Mouse (Mus musculus) heart, embryonic 12.5 days (tissue): Measurements from ENCODE around the gene Tmem17. TPM values are rescaled to one million over a fixed set of nuclear protein-coding genes. Genes with fewer than 3 reads are reported as not detected.
A peak's percentile ranks its signal among the peaks of the same experiment; 100 is the strongest.

Experiments used
- ATAC-seq: fragments of 200-750 bp; cut with Nextera tagmentation; 2 replicates; pipeline ENCODE4 v1.8.0; 2017; ENCODE audit warnings: moderate TSS enrichment, moderate library complexity; ENCODE audit not compliant: insufficient number of reproducible peaks, low FRiP score
- H3K27ac ChIP-seq: fragments of 300-500 bp; sonication (generic); 2 replicates; pipeline ENCODE4 v1.5.1; 2016; ENCODE audit warnings: mild to moderate bottlenecking, moderate library complexity; ENCODE audit not compliant: poor library complexity, severe bottlenecking
- H3K27me3 ChIP-seq: fragments of 300-500 bp; sonication (generic); replicated peaks from 2 replicates; pipeline ENCODE4 v1.6.1; 2016; ENCODE audit warnings: mild to moderate bottlenecking, moderate library complexity
- H3K36me3 ChIP-seq: fragments of 300-500 bp; sonication (generic); 2 replicates; pipeline ENCODE4 v1.6.1; 2016; ENCODE audit warnings: mild to moderate bottlenecking, moderate library complexity
- H3K4me1 ChIP-seq: fragments of 300-500 bp; sonication (generic); replicated peaks from 2 replicates; pipeline ENCODE4 v1.6.1; 2016; ENCODE audit warnings: mild to moderate bottlenecking
- H3K4me2 ChIP-seq: fragments of 300-500 bp; sonication (generic); 2 replicates; pipeline ENCODE4 v1.6.1; 2016; ENCODE audit warnings: mild to moderate bottlenecking, moderate library complexity
- H3K4me3 ChIP-seq: fragments of 300-500 bp; sonication (generic); 2 replicates; pipeline ENCODE4 v1.5.1; 2016; ENCODE audit warnings: mild to moderate bottlenecking
- H3K9ac ChIP-seq: fragments of 300-500 bp; sonication (generic); 2 replicates; pipeline ENCODE4 v1.6.1; 2016; ENCODE audit warnings: mild to moderate bottlenecking, moderate library complexity
- H3K9me3 ChIP-seq: fragments of 300-500 bp; sonication (generic); replicated peaks from 2 replicates; pipeline ENCODE4 v1.6.1; 2016; ENCODE audit warnings: mild to moderate bottlenecking, moderate library complexity
- WGBS: fragments of 180-500 bp; shearing (Covaris S2); methylation state at CpG from one replicate; pipeline ENCODE4 v1.1.7; 2016; 5-methylcytosine and 5-hydroxymethylcytosine counted together
- polyA plus RNA-seq: library from polyadenylated mRNA; unstranded; fragments of >200 nt; fragmentation: Nextera tagmentation; extraction: Ambion mirVana; gene quantifications from 2 replicates; pipeline ENCODE4 v1.2.1, GENCODE M21; 2016

Tmem17 gene
- polyA plus RNA-seq: 10.8 TPM in 2 replicates

- ATAC-seq: peak; percentile 93
- H3K4me2 ChIP-seq: peak within 1 kb of the TSS; percentile 72
- WGBS: 1% methylated on average over 73 of the region's 73 CpGs
These were observed at the start of gene Tmem17 for GRCm38 (mm10) chr11:22512038-22513001. TSS of gene Tmem17 (plus strand) at chr11:22512088.

GRCm38 (mm10) chr11:22479836-22480619 is 31.9 kb upstream of the Tmem17 start:
- ATAC-seq: no peak
- Histone ChIP-seq H3K36me3 (no peaks in the 10 kb centered on the region), H3K27ac (no peak overlapping the region), H3K4me2 (no peak overlapping the region), H3K9ac (no peak overlapping the region), H3K27me3 (no peaks in the 10 kb centered on the region), H3K4me1 (no peaks in the 10 kb centered on the region), H3K4me3 (no peak overlapping the region), H3K9me3 (peaks cover 9% of the 10 kb centered on the region)
- 72% methylated on average over 3 of the region's 3 CpGs for WGBS

More at GRCm38 (mm10) chr11:22512038-22513001, at the start of gene Tmem17:
- peak within 1 kb of the TSS; percentile 85 for H3K27ac ChIP-seq
- H3K9ac ChIP-seq: peak within 1 kb of the TSS; percentile 86
- peak within 1 kb of the TSS; percentile 74 for H3K4me3 ChIP-seq
- H3K36me3 ChIP-seq: peaks cover 5% of the 10 kb centered on the region; the same call in 1 of the 2 replicates
- H3K27me3 ChIP-seq: no peaks in the 10 kb centered on the region
- H3K4me1 ChIP-seq: peaks cover 13% of the 10 kb centered on the region; the same call in 1 of the 2 replicates
- 0 out of 2 replicates have a peak, but pooled peaks cover 3% of the 10 kb centered on the region for H3K9me3 ChIP-seq

- no peak overlapping the region for H3K4me2 ChIP-seq
- 83% methylated on average over 1 of the region's 1 CpGs for WGBS
- no peak overlapping the region for H3K9ac ChIP-seq
- H3K9me3 ChIP-seq: 0 out of 2 replicates have a peak, but pooled peaks cover 2% of the 10 kb centered on the region
- no peak for ATAC-seq
- H3K27me3 ChIP-seq: no peaks in the 10 kb centered on the region
- H3K4me3 ChIP-seq: no peak overlapping the region
- no peaks in the 10 kb centered on the region for H3K36me3 ChIP-seq
- no peak overlapping the region for H3K27ac ChIP-seq
- H3K4me1 ChIP-seq: no peaks in the 10 kb centered on the region
These were observed 30.1 kb upstream of the Tmem17 start for GRCm38 (mm10) chr11:22481639-22482361.

- no peak for ATAC-seq
- no peak overlapping the region for H3K4me2 ChIP-seq
- no peak overlapping the region for H3K4me3 ChIP-seq
- H3K9me3 ChIP-seq: no peaks in the 10 kb centered on the region
- 94% methylated on average over 3 of the region's 3 CpGs for WGBS
- H3K9ac ChIP-seq: no peak overlapping the region
- H3K36me3 ChIP-seq: no peaks in the 10 kb centered on the region
- H3K27ac ChIP-seq: no peak overlapping the region
- H3K4me1 ChIP-seq: no peaks in the 10 kb centered on the region
- H3K27me3 ChIP-seq: no peaks in the 10 kb centered on the region
These were observed 29.5 kb upstream of the Tmem17 start for GRCm38 (mm10) chr11:22482362-22482760.

GRCm38 (mm10) chr11:22493694-22494319 is 18.1 kb upstream of the Tmem17 start:
- 77% methylated on average over 2 of the region's 2 CpGs for WGBS
- ATAC-seq: no peak

GRCm38 (mm10) chr11:22494941-22495340 is 16.9 kb upstream of the Tmem17 start:
- no peaks in the 10 kb centered on the region for H3K4me1 ChIP-seq
- H3K27ac ChIP-seq: no peak overlapping the region
- H3K36me3 ChIP-seq: no peaks in the 10 kb centered on the region
- H3K4me2 ChIP-seq: no peak overlapping the region
- H3K27me3 ChIP-seq: no peaks in the 10 kb centered on the region
- no peak overlapping the region for H3K9ac ChIP-seq
- H3K9me3 ChIP-seq: no peaks in the 10 kb centered on the region
- no peak for ATAC-seq
- no peak overlapping the region for H3K4me3 ChIP-seq

More at GRCm38 (mm10) chr11:22493694-22494319, 18.1 kb upstream of the Tmem17 start:
- H3K9ac ChIP-seq: no peak overlapping the region
- no peak overlapping the region for H3K4me2 ChIP-seq
- H3K27me3 ChIP-seq: no peaks in the 10 kb centered on the region
- H3K4me3 ChIP-seq: no peak overlapping the region
- H3K27ac ChIP-seq: no peak overlapping the region
- no peaks in the 10 kb centered on the region for H3K36me3 ChIP-seq
- H3K4me1 ChIP-seq: no peaks in the 10 kb centered on the region
- H3K9me3 ChIP-seq: no peaks in the 10 kb centered on the region

GRCm38 (mm10) chr11:22499396-22499795 is 12.5 kb upstream of the Tmem17 start:
- Histone ChIP-seq H3K4me3 (no peak overlapping the region), H3K4me1 (no peaks in the 10 kb centered on the region), H3K4me2 (no peak overlapping the region), H3K27ac (no peak overlapping the region), H3K36me3 (no peaks in the 10 kb centered on the region), H3K9ac (no peak overlapping the region), H3K9me3 (no peaks in the 10 kb centered on the region), H3K27me3 (no peaks in the 10 kb centered on the region)
- 81% methylated on average over 6 of the region's 6 CpGs for WGBS
- no peak for ATAC-seq

GRCm38 (mm10) chr11:22499886-22500285 is 12.0 kb upstream of the Tmem17 start:
- H3K27ac ChIP-seq: no peak overlapping the region
- H3K4me1 ChIP-seq: no peaks in the 10 kb centered on the region
- no peaks in the 10 kb centered on the region for H3K27me3 ChIP-seq
- ATAC-seq: no peak
- no peaks in the 10 kb centered on the region for H3K36me3 ChIP-seq
- no peak overlapping the region for H3K9ac ChIP-seq
- H3K4me3 ChIP-seq: no peak overlapping the region
- H3K9me3 ChIP-seq: no peaks in the 10 kb centered on the region
- no peak overlapping the region for H3K4me2 ChIP-seq

- Histone ChIP-seq H3K27me3 (no peaks in the 10 kb centered on the region), H3K4me3 (no peak overlapping the region), H3K4me1 (no peaks in the 10 kb centered on the region), H3K9ac (no peak overlapping the region), H3K27ac (no peak overlapping the region), H3K4me2 (no peak overlapping the region), H3K9me3 (peaks cover 5% of the 10 kb centered on the region), H3K36me3 (0 out of 2 replicates have a peak, but pooled peaks cover 3% of the 10 kb centered on the region)
- ATAC-seq: no peak
- 73% methylated on average over 9 of the region's 9 CpGs for WGBS
These were observed 10.9 kb upstream of the Tmem17 start for GRCm38 (mm10) chr11:22500771-22501566.

GRCm38 (mm10) chr11:22513075-22513474 is 1.2 kb downstream of the Tmem17 start:
- 53% methylated on average over 11 of the region's 11 CpGs for WGBS
- peak overlapping the region; percentile 85 for H3K27ac ChIP-seq
- H3K27me3 ChIP-seq: no peaks in the 10 kb centered on the region
- H3K9ac ChIP-seq: peak overlapping the region; percentile 86
- H3K36me3 ChIP-seq: peaks cover 5% of the 10 kb centered on the region; the same call in 1 of the 2 replicates
- H3K4me3 ChIP-seq: peak overlapping the region; percentile 74
- H3K9me3 ChIP-seq: 0 out of 2 replicates have a peak, but pooled peaks cover 3% of the 10 kb centered on the region
- no peak for ATAC-seq
- peak overlapping the region; percentile 72 for H3K4me2 ChIP-seq
- H3K4me1 ChIP-seq: peaks cover 10% of the 10 kb centered on the region; the same call in 1 of the 2 replicates
